Mouse (Mus musculus): ENCODE measurements around the gene Clstn1.

Gene Clstn1

GRCm38 (mm10) chr4:149634966-149635365, 48.7 kb downstream of the Clstn1 start:
- DNase-seq (ENCODE audit: low spot score): no peak

GRCm38 (mm10) chr4:149635915-149636415, 49.7 kb downstream of the Clstn1 start:
- no peak for DNase-seq (ENCODE audit: low spot score)

- no peak for DNase-seq (ENCODE audit: low spot score)
Measured at GRCm38 (mm10) chr4:149637942-149638341, 51.7 kb downstream of the Clstn1 start.

- DNase-seq (ENCODE audit: low spot score): no peak
Measured at GRCm38 (mm10) chr4:149640831-149641230, 54.6 kb downstream of the Clstn1 start.

DNA sequence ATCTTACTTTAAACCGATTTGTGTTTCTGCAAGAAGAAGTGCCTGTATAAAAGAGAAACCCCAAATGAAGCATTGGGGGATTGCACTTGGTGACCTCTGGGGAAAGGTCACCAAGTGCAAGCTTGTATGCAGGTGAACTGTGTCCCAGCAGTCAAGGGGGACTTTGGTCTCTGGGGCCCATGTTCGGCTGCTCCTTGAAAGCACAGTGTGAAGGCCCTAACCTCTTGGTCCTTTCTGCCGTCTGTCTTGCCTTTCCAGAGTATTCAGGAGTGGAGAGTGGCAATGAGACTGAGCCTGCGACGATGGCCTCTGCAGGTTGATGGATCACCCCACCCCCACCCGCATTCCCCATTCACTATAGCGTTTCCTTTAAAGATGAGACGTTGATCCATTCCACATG, 55.1 kb downstream of the Clstn1 start:
- no peak for DNase-seq (ENCODE audit: low spot score)

DNA sequence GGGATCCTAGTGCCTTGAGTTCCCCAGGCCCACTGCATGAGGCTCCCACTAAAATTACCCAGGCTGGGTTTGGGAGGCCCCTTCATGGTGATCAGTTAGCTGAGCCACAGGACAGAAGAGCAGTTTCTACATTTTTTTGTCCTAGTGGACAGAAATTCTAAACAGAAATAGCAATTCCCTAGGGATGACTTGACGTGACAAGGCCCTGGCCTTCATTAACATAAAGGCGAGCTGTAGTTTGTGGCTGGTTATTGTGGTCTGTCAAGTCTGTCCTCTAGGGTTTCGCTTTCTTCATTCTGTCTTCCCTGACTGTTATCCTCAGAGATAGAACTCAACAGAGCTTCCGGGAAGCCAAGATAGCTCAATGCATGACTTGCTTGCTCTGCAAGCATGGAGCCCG, 55.7 kb downstream of the Clstn1 start:
- DNase-seq (ENCODE audit: low spot score): no peak

- DNase-seq (ENCODE audit: low spot score): no peak
Measured at GRCm38 (mm10) chr4:149645761-149646160, 59.5 kb downstream of the Clstn1 start.

DNA sequence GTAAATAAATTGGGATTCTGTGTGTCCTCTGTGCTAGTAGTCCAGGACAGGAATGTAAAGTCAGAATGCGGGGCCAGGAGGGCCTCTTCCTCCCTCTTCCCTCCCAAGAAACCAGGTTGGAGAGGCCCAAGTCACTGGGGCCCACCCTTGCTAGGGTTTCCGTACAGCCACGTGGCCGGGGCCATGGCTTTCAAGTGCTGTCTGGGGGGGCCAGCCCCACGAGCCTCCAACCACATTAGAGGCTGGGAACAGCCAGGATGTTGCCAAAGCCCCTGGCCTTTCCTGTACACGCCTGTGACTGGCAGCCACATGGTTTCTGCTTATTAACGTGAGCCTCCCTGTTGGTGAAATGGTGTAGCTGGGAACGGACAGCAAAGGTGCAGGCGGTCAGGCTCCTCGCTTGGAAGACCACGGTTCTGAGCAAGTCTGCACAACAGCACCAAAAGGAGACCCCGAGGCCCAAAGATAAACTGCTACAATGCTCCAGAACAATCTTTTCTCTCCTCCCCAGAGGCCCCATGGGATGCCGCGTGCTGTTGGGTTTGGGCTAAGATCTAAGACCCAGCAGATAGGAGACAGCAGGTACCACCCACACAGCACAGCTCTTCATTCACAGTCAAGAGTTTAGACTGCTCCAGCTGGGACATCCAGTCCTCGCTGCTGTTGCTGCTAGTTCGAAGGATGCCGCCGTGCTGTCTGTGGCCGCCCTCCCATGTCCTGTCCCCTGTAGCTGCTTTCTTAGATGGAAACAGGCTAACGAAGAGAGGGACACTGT, 62.0 kb downstream of the Clstn1 start:
- DNase-seq (ENCODE audit: low spot score): no peak

DNA sequence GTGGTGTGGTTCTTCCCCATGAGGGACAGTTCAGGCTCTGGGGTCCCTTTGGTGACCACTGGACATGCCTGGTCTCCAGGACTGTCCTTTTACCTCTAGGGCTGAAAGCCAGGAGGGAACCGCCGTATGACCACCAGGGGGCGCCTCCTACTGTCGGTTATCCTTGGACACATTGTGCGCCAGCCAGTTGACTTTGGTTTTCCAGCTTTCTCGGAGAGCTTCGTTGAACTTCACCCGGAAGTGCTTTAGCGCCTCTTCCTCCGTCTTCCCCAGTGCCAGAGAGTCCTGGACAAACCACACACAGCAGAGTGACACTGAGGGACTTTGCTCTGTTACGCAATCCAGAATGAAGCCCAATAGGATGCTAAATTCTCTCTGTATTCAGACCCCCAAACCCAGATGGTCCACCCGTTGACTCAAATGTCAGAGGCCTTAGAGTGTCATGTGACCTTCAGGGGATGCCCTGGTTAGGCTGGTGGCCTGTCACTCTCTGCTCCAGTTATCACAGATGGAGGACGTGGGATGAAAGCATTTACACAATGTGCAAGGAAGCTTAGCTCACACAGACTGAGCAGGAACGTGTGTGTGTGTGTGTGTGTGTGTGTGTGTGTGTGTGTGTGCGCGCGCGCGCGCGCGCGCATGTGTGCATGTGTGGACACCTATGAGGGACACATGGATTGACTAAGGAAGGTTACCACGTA, 64.4 kb downstream of the Clstn1 start:
- peak; percentile 76 for DNase-seq (ENCODE audit: low spot score)

DNA sequence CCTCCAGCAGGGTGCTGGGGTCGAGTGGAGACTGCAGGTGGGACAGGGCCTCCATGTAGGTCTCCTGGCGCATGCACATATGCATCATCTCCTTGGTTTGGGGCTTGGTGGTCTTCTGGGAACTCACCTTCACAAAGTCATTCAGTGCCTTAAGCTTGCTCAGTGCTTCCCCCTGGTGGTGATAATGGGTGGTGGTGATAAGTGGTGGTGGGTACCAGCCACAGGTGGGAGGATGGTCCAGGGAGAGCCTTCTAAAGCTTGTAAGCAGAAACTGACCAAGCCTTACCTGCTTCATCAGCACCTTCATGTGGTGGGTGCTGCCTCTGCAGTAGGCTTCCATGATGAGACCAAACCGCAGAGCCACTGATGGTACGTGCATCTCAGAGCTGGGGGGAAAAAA, 68.0 kb downstream of the Clstn1 start:
- DNase-seq (ENCODE audit: low spot score): peak; percentile 28

- no peak for DNase-seq (ENCODE audit: low spot score)
Measured at GRCm38 (mm10) chr4:149657858-149658416, 71.7 kb downstream of the Clstn1 start.

GRCm38 (mm10) chr4:149659495-149660116, 73.3 kb downstream of the Clstn1 start:
- DNase-seq (ENCODE audit: low spot score): no peak

DNA sequence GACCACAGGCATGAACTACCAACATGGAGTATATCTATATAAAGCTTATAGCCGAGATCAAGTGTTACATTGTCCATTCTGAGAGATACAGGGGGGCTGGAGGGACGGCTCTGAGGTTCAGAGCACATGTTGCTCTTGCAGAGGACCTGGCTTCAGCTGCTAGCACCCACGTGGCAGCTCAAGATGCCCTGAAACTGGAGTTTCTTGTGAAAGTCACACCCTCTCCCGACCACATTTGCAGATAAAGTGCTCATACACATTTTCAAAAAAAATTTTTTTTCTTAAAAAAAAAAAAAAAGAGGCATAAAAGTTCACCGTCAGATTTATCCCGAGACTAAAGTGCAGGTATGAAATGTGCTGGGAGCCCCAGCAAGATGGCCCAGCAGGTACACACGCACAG, 74.3 kb downstream of the Clstn1 start:
- DNase-seq (ENCODE audit: low spot score): no peak

- DNase-seq (ENCODE audit: low spot score): no peak
Measured at GRCm38 (mm10) chr4:149661967-149662589, 75.8 kb downstream of the Clstn1 start.

DNA sequence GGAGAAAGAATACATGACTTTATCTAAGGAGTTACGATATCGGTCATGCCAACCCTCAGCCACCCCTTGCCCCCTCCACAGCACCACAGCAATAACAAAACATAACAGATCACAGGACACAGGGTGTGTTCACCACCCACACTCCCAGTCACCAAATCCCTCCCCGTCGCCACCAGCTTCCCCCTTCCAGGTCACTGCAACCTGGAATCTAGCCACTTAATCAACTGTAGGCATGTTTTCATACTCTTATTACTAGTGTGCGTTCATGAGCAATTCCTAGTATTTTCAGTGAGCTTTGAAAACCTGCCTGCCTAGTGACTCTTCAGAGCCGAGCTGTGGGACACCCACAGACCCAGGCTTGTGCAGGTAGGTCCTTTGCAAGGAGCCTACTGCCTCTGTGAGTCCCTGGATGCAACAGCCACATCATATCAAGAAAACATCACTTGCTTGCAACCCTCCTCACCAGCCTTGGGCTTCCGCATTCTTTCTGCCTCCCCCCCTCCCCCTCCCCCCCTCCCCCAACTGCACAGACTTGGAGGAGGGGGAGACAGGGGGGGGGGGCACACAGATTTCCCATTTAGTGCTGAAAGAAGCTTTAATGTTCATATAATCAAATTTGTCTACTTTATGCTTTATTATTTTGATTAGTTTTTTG, 77.7 kb downstream of the Clstn1 start:
- DNase-seq (ENCODE audit: low spot score): no peak

GRCm38 (mm10) chr4:149665016-149665691, 78.9 kb downstream of the Clstn1 start:
- DNase-seq (ENCODE audit: low spot score): no peak

DNA sequence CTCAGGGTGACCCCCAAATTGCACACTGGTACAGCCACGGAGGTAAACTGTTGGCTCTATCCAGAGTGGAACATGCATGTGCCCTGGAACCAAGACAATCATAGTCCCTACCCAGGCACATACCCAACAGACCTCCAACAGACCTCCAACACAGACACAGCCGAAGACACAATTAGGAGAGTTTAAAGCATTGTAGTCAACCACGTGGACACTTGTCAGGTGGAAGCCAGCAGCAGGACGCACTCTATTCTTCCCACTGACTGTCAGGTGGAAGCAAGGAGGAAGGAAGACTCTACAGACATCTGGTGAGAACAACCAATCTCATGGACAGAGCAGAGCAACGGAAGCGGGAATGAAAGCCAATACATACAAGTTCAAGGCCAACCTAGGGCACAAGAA, 79.4 kb downstream of the Clstn1 start:
- no peak for DNase-seq (ENCODE audit: low spot score)

DNA sequence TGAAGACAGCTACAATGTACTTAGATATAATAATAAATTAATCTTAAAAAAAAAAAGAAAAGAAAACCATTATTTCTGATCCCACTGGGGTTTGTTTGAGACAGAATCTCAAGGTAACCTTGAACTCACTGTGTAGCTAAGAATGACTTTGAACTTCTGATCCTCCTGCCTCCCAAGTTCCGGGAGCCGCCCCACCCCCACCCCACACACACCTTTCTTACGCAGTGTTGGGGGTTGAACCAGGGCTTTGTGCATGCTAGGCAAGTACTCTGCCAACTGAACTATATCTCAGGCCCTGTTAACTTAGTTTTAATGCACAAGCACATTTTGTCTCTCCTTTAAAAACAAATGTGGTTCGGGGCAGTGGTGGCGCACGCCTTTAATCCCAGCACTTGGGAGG, 84.9 kb downstream of the Clstn1 start:
- no peak for DNase-seq (ENCODE audit: low spot score)

GRCm38 (mm10) chr4:149672747-149673146, 86.5 kb downstream of the Clstn1 start:
- no peak for DNase-seq (ENCODE audit: low spot score)

DNA sequence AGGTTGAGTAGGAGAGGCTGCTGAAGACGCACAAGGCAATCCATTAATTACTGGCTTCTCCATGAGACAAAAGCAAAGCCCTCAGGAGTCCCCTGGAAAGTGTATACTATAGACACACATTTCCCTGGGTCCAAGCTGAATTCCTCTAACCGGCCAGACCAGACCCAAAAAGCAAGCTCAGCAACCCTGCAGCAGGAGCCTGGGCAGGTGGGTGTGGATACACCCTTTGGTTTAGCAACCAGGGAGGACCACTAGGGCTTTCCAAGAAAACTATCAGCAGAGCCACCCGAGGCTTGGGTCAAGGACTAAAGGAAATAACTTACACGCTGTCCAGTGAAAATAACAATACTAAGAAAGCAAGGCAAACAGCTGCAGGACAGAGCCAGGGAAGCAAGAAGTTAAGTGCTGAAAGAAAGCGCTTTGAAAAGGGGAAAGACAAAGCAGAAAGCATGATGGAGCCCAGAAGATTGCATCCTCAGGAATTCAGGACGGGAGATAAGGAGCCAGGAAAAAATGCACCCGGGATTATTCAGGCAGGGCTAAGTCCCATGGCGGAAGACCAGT, 88.6 kb downstream of the Clstn1 start:
- no peak for DNase-seq (ENCODE audit: low spot score)
